Mouse (Mus musculus): ENCODE data around the gene Minpp1.

The Minpp1 gene

GRCm38 (mm10) chr19:32528723-32529122 lies 43.2 kb downstream of the Minpp1 start:
- DNase-seq: no peak

- no peak for DNase-seq
Observed at GRCm38 (mm10) chr19:32529252-32529942, 43.8 kb downstream of the Minpp1 start.

GRCm38 (mm10) chr19:32530296-32530695 lies 44.7 kb downstream of the Minpp1 start:
- no peak for DNase-seq

- DNase-seq: no peak
Observed at GRCm38 (mm10) chr19:32532331-32532730, 46.8 kb downstream of the Minpp1 start.

- no peak for DNase-seq
Observed at GRCm38 (mm10) chr19:32532737-32533505, 47.4 kb downstream of the Minpp1 start.

- no peak for DNase-seq
Observed at GRCm38 (mm10) chr19:32534887-32535286, 49.3 kb downstream of the Minpp1 start.

- DNase-seq: no peak
Observed at GRCm38 (mm10) chr19:32542784-32543490, 57.4 kb downstream of the Minpp1 start.

- DNase-seq: no peak
Observed at GRCm38 (mm10) chr19:32547396-32547795, 61.8 kb downstream of the Minpp1 start.

- DNase-seq: no peak
Observed at GRCm38 (mm10) chr19:32548202-32548601, 62.6 kb downstream of the Minpp1 start.

GRCm38 (mm10) chr19:32550446-32550845 lies 64.9 kb downstream of the Minpp1 start:
- no peak for DNase-seq

- no peak for DNase-seq
Observed at GRCm38 (mm10) chr19:32551442-32551841, 65.9 kb downstream of the Minpp1 start.

- DNase-seq: no peak
Observed at GRCm38 (mm10) chr19:32552106-32552505, 66.5 kb downstream of the Minpp1 start.

GRCm38 (mm10) chr19:32553310-32553709 lies 67.7 kb downstream of the Minpp1 start:
- no peak for DNase-seq

GRCm38 (mm10) chr19:32555257-32555656 lies 69.7 kb downstream of the Minpp1 start:
- no peak for DNase-seq
